10 mouse cellular contexts compared by ENCODE assay signal in genomic region chr13:43122306-43123070, GRCm38 (mm10). TPM values are rescaled to one million over a fixed set of nuclear protein-coding genes. Genes with fewer than 3 reads are reported as not detected.
DNase-seq lines count a peak whose midpoint lies in the region; ATAC-seq and TF ChIP-seq lines count a peak whose summit lies in the region.
"Had no signal": no experiment of that assay in that cellular context is flagged by ENCODE, and none has a peak within 500 bp of the region (broad histone marks: within the 10 kb centered on the region; RNA-seq: fewer than 3 reads in every experiment).

No protein-coding gene starts in this region.

- no peak overlapping the region for H3K4me3 ChIP-seq in hindbrain, embryonic 13.5 days
- H3K4me3 ChIP-seq in hindbrain, embryonic 14.5 days (replicated peaks; ENCODE audit: low read length) = no peak overlapping the region
- no peak overlapping the region for H3K4me3 ChIP-seq in stomach, embryonic 14.5 days (ENCODE audit: low read depth, low read length)
- H3K4me3 ChIP-seq in stomach, postnatal 0 days (ENCODE audit: low read depth, low read length) = no peak overlapping the region
- H3K4me3 ChIP-seq in heart, adult 2 months = peak overlapping the region; percentile 31
- no peak overlapping the region for H3K4me3 ChIP-seq in forebrain, embryonic 16.5 days (replicated peaks; ENCODE audit: low read length)
- H3K4me3 ChIP-seq: embryonic facial prominence, embryonic 12.5 days; lung, embryonic 15.5 days had no signal

- 66% methylated on average over 16 of the region's 16 CpGs for WGBS in hindbrain, embryonic 13.5 days
- 62% methylated on average over 16 of the region's 16 CpGs for WGBS in hindbrain, embryonic 14.5 days
- 70% methylated on average over 16 of the region's 16 CpGs for WGBS in stomach, embryonic 14.5 days
- WGBS in stomach, postnatal 0 days = 77% methylated on average over 16 of the region's 16 CpGs
- 41% methylated on average over 16 of the region's 16 CpGs for WGBS in heart, adult 2 months
- WGBS in forebrain, embryonic 16.5 days = 70% methylated on average over 16 of the region's 16 CpGs

- no peak overlapping the region for H3K4me2 ChIP-seq in hindbrain, embryonic 13.5 days
- H3K4me2 ChIP-seq in hindbrain, embryonic 14.5 days (replicated peaks) = no peak overlapping the region
- no peak overlapping the region for H3K4me2 ChIP-seq in stomach, embryonic 14.5 days (replicated peaks; ENCODE audit: low read depth, low read length)
- H3K4me2 ChIP-seq in stomach, postnatal 0 days (replicated peaks; ENCODE audit: low read depth) = no peak overlapping the region
- no peak overlapping the region for H3K4me2 ChIP-seq in forebrain, embryonic 16.5 days (ENCODE audit: low read length)
- H3K4me2 ChIP-seq: embryonic facial prominence, embryonic 12.5 days; lung, embryonic 15.5 days had no signal

- no peak for ATAC-seq in hindbrain, embryonic 13.5 days (ENCODE audit: low FRiP score)
- ATAC-seq in hindbrain, embryonic 14.5 days (ENCODE audit: low FRiP score) = no peak
- ATAC-seq in stomach, embryonic 14.5 days (ENCODE audit: insufficient number of reproducible peaks, insufficient read depth, low FRiP score, low read depth) = 0 out of 2 replicates have a peak, but pooled peaks have one; percentile 10
- no peak for ATAC-seq in stomach, postnatal 0 days (ENCODE audit: low FRiP score, low TSS enrichment)
- no peak for ATAC-seq in forebrain, embryonic 16.5 days

- TF ChIP-seq CTCF in stomach, postnatal 0 days (IDR thresholded peaks at IDR 0.05; ENCODE audit: low read depth) = no peak
- TF ChIP-seq CTCF in heart, adult 2 months (IDR thresholded peaks at IDR 0.05) = no peak

- DNase-seq in hindbrain, embryonic 14.5 days (ENCODE audit: low spot score) = no peak
- DNase-seq in stomach, postnatal 0 days (ENCODE audit: low spot score) = no peak
- DNase-seq in heart, adult 2 months = peak; percentile 52 to 61
- peak; percentile 31 to 72 for DNase-seq in spleen, postnatal 4 days (ENCODE audit: low spot score in 2 of 2)
- no peak for DNase-seq in lung, postnatal 14 days

- no peaks in the 10 kb centered on the region for H3K27me3 ChIP-seq in hindbrain, embryonic 13.5 days
- H3K27me3 ChIP-seq in hindbrain, embryonic 14.5 days (ENCODE audit: control insufficient read depth, insufficient read depth, low read length) = no peaks in the 10 kb centered on the region
- H3K27me3 ChIP-seq in stomach, embryonic 14.5 days (ENCODE audit: control insufficient read depth, insufficient read depth, low read length) = no peaks in the 10 kb centered on the region
- H3K27me3 ChIP-seq in stomach, postnatal 0 days (ENCODE audit: control insufficient read depth, insufficient read depth, low read length) = no peaks in the 10 kb centered on the region
- H3K27me3 ChIP-seq in heart, adult 2 months (ENCODE audit: control insufficient read depth, insufficient read depth, low read length) = no peaks in the 10 kb centered on the region
- H3K27me3 ChIP-seq in forebrain, embryonic 16.5 days (replicated peaks; ENCODE audit: control insufficient read depth, insufficient read depth, low read length) = no peaks in the 10 kb centered on the region
- H3K27me3 ChIP-seq: embryonic facial prominence, embryonic 12.5 days; lung, embryonic 15.5 days had no signal

- 0 out of 2 replicates have a peak, but pooled peaks have one; percentile 6 for TF ChIP-seq POLR2A in heart, adult 2 months (IDR thresholded peaks at IDR 0.05; ENCODE audit: insufficient read depth, low read depth, low read length)

- no peaks in the 10 kb centered on the region for H3K36me3 ChIP-seq in hindbrain, embryonic 13.5 days
- H3K36me3 ChIP-seq in hindbrain, embryonic 14.5 days (replicated peaks; ENCODE audit: control insufficient read depth, insufficient read depth) = no peaks in the 10 kb centered on the region
- H3K36me3 ChIP-seq in stomach, embryonic 14.5 days (ENCODE audit: control insufficient read depth, insufficient read depth, low read length) = no peaks in the 10 kb centered on the region
- H3K36me3 ChIP-seq in stomach, postnatal 0 days (ENCODE audit: control insufficient read depth, insufficient read depth, low read length) = no peaks in the 10 kb centered on the region
- peaks cover 3% of the 10 kb centered on the region; the same call in 1 of the 2 replicates for H3K36me3 ChIP-seq in heart, adult 2 months (ENCODE audit: control insufficient read depth, insufficient read depth, low read length)
- no peaks in the 10 kb centered on the region for H3K36me3 ChIP-seq in forebrain, embryonic 16.5 days (ENCODE audit: control insufficient read depth, insufficient read depth)
- H3K36me3 ChIP-seq: embryonic facial prominence, embryonic 12.5 days; lung, embryonic 15.5 days had no signal

- H3K4me1 ChIP-seq in hindbrain, embryonic 13.5 days (replicated peaks) = peaks cover 29% of the 10 kb centered on the region
- peaks cover 5% of the 10 kb centered on the region; the same call in 1 of the 2 replicates for H3K4me1 ChIP-seq in hindbrain, embryonic 14.5 days (replicated peaks; ENCODE audit: control insufficient read depth, insufficient read depth, low read length)
- H3K4me1 ChIP-seq in stomach, embryonic 14.5 days (ENCODE audit: control insufficient read depth, insufficient read depth, low read length) = peaks cover 11% of the 10 kb centered on the region
- H3K4me1 ChIP-seq in stomach, postnatal 0 days (replicated peaks; ENCODE audit: control insufficient read depth, insufficient read depth) = no peaks in the 10 kb centered on the region
- peaks cover 6% of the 10 kb centered on the region for H3K4me1 ChIP-seq in heart, adult 2 months (ENCODE audit: control insufficient read depth, insufficient read depth, low read length)
- H3K4me1 ChIP-seq in forebrain, embryonic 16.5 days (replicated peaks; ENCODE audit: control insufficient read depth, insufficient read depth, low read length) = no peaks in the 10 kb centered on the region

- no peak for TF ChIP-seq EP300 in stomach, postnatal 0 days (optimal IDR thresholded peaks at IDR 0.05)
- TF ChIP-seq EP300 in heart, adult 2 months (IDR thresholded peaks at IDR 0.05; ENCODE audit: insufficient read depth, low read depth, low read length) = no peak

- H3K27ac ChIP-seq in hindbrain, embryonic 13.5 days = no peak overlapping the region; the same call in 1 of the 2 replicates
- H3K27ac ChIP-seq in hindbrain, embryonic 14.5 days = no peak overlapping the region
- H3K27ac ChIP-seq in stomach, embryonic 14.5 days (ENCODE audit: low read length) = no peak overlapping the region
- no peak overlapping the region for H3K27ac ChIP-seq in stomach, postnatal 0 days (replicated peaks)
- H3K27ac ChIP-seq in heart, adult 2 months = peak overlapping the region; percentile 64
- H3K27ac ChIP-seq in forebrain, embryonic 16.5 days (ENCODE audit: low read length) = no peak overlapping the region
- H3K27ac ChIP-seq: embryonic facial prominence, embryonic 12.5 days; lung, embryonic 15.5 days had no signal

- H3K9ac ChIP-seq in hindbrain, embryonic 13.5 days = peak overlapping the region; percentile 29; the same call in 1 of the 2 replicates
- H3K9ac ChIP-seq in hindbrain, embryonic 14.5 days = no peak overlapping the region
- no peak overlapping the region for H3K9ac ChIP-seq in stomach, embryonic 14.5 days (replicated peaks; ENCODE audit: low read depth, low read length)
- no peak overlapping the region for H3K9ac ChIP-seq in stomach, postnatal 0 days (ENCODE audit: low read length)
- peak overlapping the region; percentile 49 for H3K9ac ChIP-seq in heart, adult 2 months (ENCODE audit: low read depth, low read length)
- no peak overlapping the region for H3K9ac ChIP-seq in forebrain, embryonic 16.5 days (replicated peaks; ENCODE audit: low read depth, low read length)
- H3K9ac ChIP-seq: embryonic facial prominence, embryonic 12.5 days; lung, embryonic 15.5 days had no signal

- no peaks in the 10 kb centered on the region for H3K9me3 ChIP-seq in hindbrain, embryonic 13.5 days
- H3K9me3 ChIP-seq in hindbrain, embryonic 14.5 days (ENCODE audit: control insufficient read depth, low read length) = no peaks in the 10 kb centered on the region
- no peaks in the 10 kb centered on the region for H3K9me3 ChIP-seq in stomach, embryonic 14.5 days (ENCODE audit: control insufficient read depth, low read depth, low read length)
- H3K9me3 ChIP-seq in stomach, postnatal 0 days (ENCODE audit: control insufficient read depth, low read length) = no peaks in the 10 kb centered on the region
- no peaks in the 10 kb centered on the region for H3K9me3 ChIP-seq in forebrain, embryonic 16.5 days (ENCODE audit: control insufficient read depth, low read length)
- H3K9me3 ChIP-seq: embryonic facial prominence, embryonic 12.5 days; lung, embryonic 15.5 days had no signal

- H3K79me2 ChIP-seq in heart, adult 2 months (replicated peaks; ENCODE audit: control insufficient read depth, insufficient read depth, low read length) = no peaks in the 10 kb centered on the region

- intact Hi-C loops in heart, adult 2 months (cut with DNase I) = no loop called here

RNA-seq across cellular contexts. Expression of gene Tbc1d7, which starts 48.8 kb away (rescaled TPM):
- polyA plus RNA-seq in hindbrain, embryonic 13.5 days (2015; fragmentation: Nextera tagmentation; extraction: Ambion mirVana) = 85.2 and 85.7 TPM in 2 replicates
- polyA plus RNA-seq in hindbrain, embryonic 14.5 days (2014; fragmentation: Nextera tagmentation; extraction: Ambion mirVana) = 82.5 and 91.4 TPM in 2 replicates
- polyA plus RNA-seq in stomach, embryonic 14.5 days (2014; fragmentation: Nextera tagmentation; extraction: Ambion mirVana) = 47.8 and 51.6 TPM in 2 replicates
- 30.9 and 31.3 TPM in 2 replicates for polyA plus RNA-seq in stomach, postnatal 0 days (2015; fragmentation: Nextera tagmentation; extraction: Ambion mirVana)
- total RNA-seq in heart, adult 2 months (2021) = 10 to 100 TPM; 28.5 to 28.8 TPM
- 33.4 and 34.1 TPM in 2 replicates for polyA plus RNA-seq in heart, adult 2 months (2012; rRNA removed)
- 81.5 and 81.9 TPM in 2 replicates for polyA plus RNA-seq in forebrain, embryonic 16.5 days (2015; fragmentation: Nextera tagmentation; extraction: Ambion mirVana)

Comparison
In these comparisons a context has a peak if more than half of its experiments do, and no peak if none do; other contexts are left out.
1. H3K9ac ChIP-seq: peak in hindbrain, embryonic 13.5 days (single experiment) and heart, adult 2 months (single experiment); none in hindbrain, embryonic 14.5 days (single experiment), stomach, embryonic 14.5 days (single experiment), stomach, postnatal 0 days (single experiment) and forebrain, embryonic 16.5 days (single experiment).
2. DNase-seq: peak in heart, adult 2 months (2 of 2) and spleen, postnatal 4 days (2 of 2); none in hindbrain, embryonic 14.5 days (single experiment), stomach, postnatal 0 days (single experiment) and lung, postnatal 14 days (single experiment).